Mouse (Mus musculus) intestine, embryonic 14.5 days (tissue): ENCODE measurements around the gene Smim6. TPM values are rescaled to one million over a fixed set of nuclear protein-coding genes. Genes with fewer than 3 reads are reported as not detected.
A peak's percentile ranks its signal among the peaks of the same experiment; 100 is the strongest.

Experiments used
- ATAC-seq: fragments of 200-750 bp; cut with Nextera tagmentation; replicated peaks from 2 replicates; pipeline ENCODE4 v1.8.0; 2017; ENCODE audit warnings: low read depth, moderate number of reproducible peaks, moderate TSS enrichment, moderate library complexity; ENCODE audit not compliant: low FRiP score, low TSS enrichment
- DNase-seq: peaks from one replicate; pipeline ENCODE4 v3.0.0-alpha.2; 2018; ENCODE audit warnings: low spot score
- H3K27ac ChIP-seq: fragments of 300-500 bp; sonication (generic); 2 replicates; pipeline ENCODE4 v1.5.1; 2014; ENCODE audit warnings: low read depth, mild to moderate bottlenecking, control low read depth
- H3K27me3 ChIP-seq: fragments of 300-500 bp; sonication (generic); replicated peaks from 2 replicates; pipeline ENCODE4 v1.6.1; 2014; ENCODE audit warnings: low read length, control low read depth; ENCODE audit not compliant: control insufficient read depth, insufficient read depth
- H3K36me3 ChIP-seq: fragments of 300-500 bp; sonication (generic); 2 replicates; pipeline ENCODE4 v1.6.1; 2014; ENCODE audit warnings: low read length, control low read depth; ENCODE audit not compliant: control insufficient read depth, insufficient read depth
- H3K4me1 ChIP-seq: fragments of 300-500 bp; sonication (generic); replicated peaks from 2 replicates; pipeline ENCODE4 v1.6.1; 2014; ENCODE audit warnings: low read length, control low read depth, mixed read lengths; ENCODE audit not compliant: control insufficient read depth, insufficient read depth
- H3K4me2 ChIP-seq: fragments of 300-500 bp; sonication (generic); 2 replicates; pipeline ENCODE4 v1.6.1; 2014; ENCODE audit warnings: low read length
- H3K4me3 ChIP-seq: fragments of 300-500 bp; sonication (generic); 2 replicates; pipeline ENCODE4 v1.5.1; 2014; ENCODE audit warnings: low read depth, low read length, control low read depth, mixed read lengths
- H3K9ac ChIP-seq: fragments of 300-500 bp; sonication (generic); 2 replicates; pipeline ENCODE4 v1.6.1; 2014; ENCODE audit warnings: mild to moderate bottlenecking, low read length
- H3K9me3 ChIP-seq: fragments of 300-500 bp; sonication (generic); 2 replicates; pipeline ENCODE4 v1.6.1; 2016; ENCODE audit warnings: low read length, control low read depth; ENCODE audit not compliant: control insufficient read depth
- WGBS: fragments of 180-500 bp; shearing (Covaris S2); extraction: QIAGEN DNeasy Blood & Tissue Kit; methylation state at CpG from one replicate; pipeline ENCODE4 v1.1.7; 2014; 5-methylcytosine and 5-hydroxymethylcytosine counted together
- polyA plus RNA-seq: library from polyadenylated mRNA; unstranded; fragments of >200 nt; fragmentation: Nextera tagmentation; extraction: Ambion mirVana; gene quantifications from 2 replicates; pipeline ENCODE4 v1.2.1, GENCODE M21; 2014

Gene Smim6
- 16.9 and 24.5 TPM in 2 replicates for polyA plus RNA-seq

DNA sequence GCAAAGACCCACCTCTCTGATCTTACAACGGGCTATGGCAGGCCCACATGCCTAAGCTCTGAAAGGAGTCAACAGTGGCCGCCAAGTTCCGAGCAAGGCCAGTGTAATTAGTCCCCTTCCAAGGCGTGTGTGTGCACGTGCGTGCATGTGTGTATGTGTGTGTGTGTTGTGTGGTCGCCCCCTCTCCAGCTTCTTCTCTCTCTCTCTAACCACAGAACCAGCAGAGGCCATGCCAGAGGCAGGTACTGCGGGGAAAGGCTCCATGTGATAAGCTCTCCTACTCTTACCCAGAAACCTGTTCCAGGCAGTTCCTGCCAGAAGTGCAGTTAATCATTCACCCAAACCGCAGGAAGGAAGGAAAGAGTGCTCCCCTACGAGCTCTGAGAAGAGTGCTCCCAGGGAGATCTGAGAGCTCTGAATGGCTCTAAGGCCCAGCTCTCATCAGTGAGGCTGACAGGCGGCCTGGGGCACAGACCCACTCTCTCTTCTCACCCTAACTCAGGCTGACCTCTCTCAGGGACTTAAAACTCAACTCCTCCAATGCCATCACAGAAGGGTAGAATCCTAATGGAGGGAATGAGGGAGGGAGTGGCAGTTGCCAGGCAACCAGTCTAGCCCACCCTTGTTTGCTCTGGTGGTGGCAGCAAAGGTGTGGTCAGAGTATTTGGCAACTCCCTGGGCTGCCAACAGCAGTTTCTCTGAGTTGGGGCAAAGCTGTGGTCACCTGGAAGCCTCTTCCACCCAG is at the start of gene Smim6:
Gene Smim6 (plus strand): TSS at position 386 of the 745 bp plus-strand sequence.
- Histone ChIP-seq H3K9me3 (no peaks in the 10 kb centered on the region), H3K27ac (peak within 1 kb of the TSS; percentile 89), H3K4me2 (peak within 1 kb of the TSS; percentile 41), H3K4me1 (no peaks in the 10 kb centered on the region), H3K9ac (no peak within 1 kb of the TSS), H3K36me3 (peaks cover 16% of the 10 kb centered on the region), H3K27me3 (no peaks in the 10 kb centered on the region), H3K4me3 (peak within 1 kb of the TSS; percentile 24)
- DNase-seq = peak; percentile 73
- 53% methylated on average over 11 of the region's 11 CpGs for WGBS
- peak; percentile 88 for ATAC-seq

GRCm38 (mm10) chr11:115863895-115864294 is 47.9 kb upstream of the Smim6 start:
- Histone ChIP-seq H3K36me3 (no peaks in the 10 kb centered on the region), H3K9ac (no peak overlapping the region), H3K27me3 (peaks cover 25% of the 10 kb centered on the region), H3K4me1 (peaks cover 4% of the 10 kb centered on the region), H3K9me3 (no peaks in the 10 kb centered on the region), H3K27ac (no peak overlapping the region), H3K4me3 (no peak overlapping the region), H3K4me2 (no peak overlapping the region)
- no peak for DNase-seq
- ATAC-seq = no peak
- 81% methylated on average over 8 of the region's 8 CpGs for WGBS

- Histone ChIP-seq H3K27me3 (no peaks in the 10 kb centered on the region), H3K4me2 (no peak overlapping the region), H3K4me1 (no peaks in the 10 kb centered on the region), H3K36me3 (no peaks in the 10 kb centered on the region), H3K27ac (no peak overlapping the region), H3K9ac (no peak overlapping the region), H3K9me3 (no peaks in the 10 kb centered on the region), H3K4me3 (no peak overlapping the region)
- DNase-seq = no peak
- peak; percentile 68 for ATAC-seq
- WGBS = 78% methylated on average over 8 of the region's 8 CpGs
These were observed 42.4 kb upstream of the Smim6 start for GRCm38 (mm10) chr11:115869393-115869792.

GRCm38 (mm10) chr11:115872437-115872836 is 39.4 kb upstream of the Smim6 start:
- no peaks in the 10 kb centered on the region for H3K4me1 ChIP-seq
- no peaks in the 10 kb centered on the region for H3K27me3 ChIP-seq
- H3K36me3 ChIP-seq = no peaks in the 10 kb centered on the region
- no peak overlapping the region for H3K9ac ChIP-seq
- H3K4me2 ChIP-seq = no peak overlapping the region
- H3K4me3 ChIP-seq = no peak overlapping the region
- DNase-seq (no peak), ATAC-seq (no peak)
- no peaks in the 10 kb centered on the region for H3K9me3 ChIP-seq
- H3K27ac ChIP-seq = no peak overlapping the region
- WGBS = 48% methylated on average over 4 of the region's 4 CpGs

DNA sequence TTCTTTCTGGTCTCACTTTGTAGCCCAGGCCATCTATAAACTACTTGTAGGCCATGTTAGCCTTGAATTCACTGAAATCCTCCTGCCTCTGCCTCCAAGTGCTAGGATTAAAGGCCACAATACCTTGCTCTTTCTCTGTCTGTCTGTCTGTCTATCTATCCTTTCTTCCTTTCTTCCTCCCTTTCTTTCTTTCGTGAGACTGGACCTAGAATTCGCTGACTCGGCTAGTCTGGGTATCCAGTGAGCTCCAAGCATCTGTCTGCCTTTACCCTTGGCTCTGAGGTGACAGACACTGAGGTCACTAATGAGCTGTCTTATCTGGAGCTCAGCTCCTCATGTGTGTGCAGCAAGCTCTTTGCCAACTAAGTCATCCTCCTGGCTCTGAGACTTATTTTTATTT is 35.9 kb upstream of the Smim6 start:
- H3K27ac ChIP-seq = no peak overlapping the region
- 91% methylated on average over 3 of the region's 3 CpGs for WGBS
- H3K4me3 ChIP-seq = no peak overlapping the region
- H3K4me2 ChIP-seq = no peak overlapping the region
- no peaks in the 10 kb centered on the region for H3K36me3 ChIP-seq
- no peaks in the 10 kb centered on the region for H3K27me3 ChIP-seq
- no peak for ATAC-seq
- H3K9ac ChIP-seq = no peak overlapping the region
- DNase-seq = no peak
- H3K9me3 ChIP-seq = no peaks in the 10 kb centered on the region
- no peaks in the 10 kb centered on the region for H3K4me1 ChIP-seq

GRCm38 (mm10) chr11:115876438-115876837 is 35.4 kb upstream of the Smim6 start:
- no peaks in the 10 kb centered on the region for H3K27me3 ChIP-seq
- peak overlapping the region; percentile 71; the same call in 1 of the 2 replicates for H3K27ac ChIP-seq
- DNase-seq (no peak), ATAC-seq (no peak)
- no peaks in the 10 kb centered on the region for H3K9me3 ChIP-seq
- WGBS = 79% methylated on average over 5 of the region's 5 CpGs
- H3K4me3 ChIP-seq = no peak overlapping the region
- no peak overlapping the region for H3K4me2 ChIP-seq
- H3K4me1 ChIP-seq = no peaks in the 10 kb centered on the region
- H3K36me3 ChIP-seq = no peaks in the 10 kb centered on the region
- H3K9ac ChIP-seq = no peak overlapping the region

DNA sequence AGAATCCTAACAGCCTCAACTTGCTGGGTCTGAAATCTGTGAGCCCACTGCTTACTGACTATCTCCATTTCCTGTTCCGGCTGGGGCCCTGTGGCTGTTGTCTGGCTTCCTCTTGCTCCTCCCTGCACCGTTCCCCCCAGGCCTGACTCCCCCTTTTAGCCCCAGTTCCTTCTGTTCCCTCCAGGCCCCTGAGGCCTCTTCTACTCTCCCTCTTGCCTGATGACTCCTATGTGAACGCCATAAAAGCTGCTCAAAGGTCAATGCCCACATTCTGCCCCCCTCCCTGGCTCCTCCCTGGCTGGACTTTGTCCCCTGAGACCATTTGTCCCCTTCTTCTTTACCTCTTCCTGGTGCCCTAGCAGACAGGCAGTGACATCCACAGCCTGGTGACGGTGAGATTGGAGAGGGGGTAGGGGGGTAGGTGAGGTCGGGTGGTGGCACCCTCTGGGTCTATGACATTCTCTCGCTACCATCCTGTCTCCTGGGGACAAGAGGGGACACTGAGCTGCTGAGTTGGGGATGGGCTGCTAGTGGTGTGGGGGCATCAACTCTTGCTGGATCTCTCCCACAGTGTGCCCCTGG is 34.6 kb upstream of the Smim6 start:
- Histone ChIP-seq H3K4me3 (peak overlapping the region; percentile 19), H3K4me1 (no peaks in the 10 kb centered on the region), H3K27ac (peak overlapping the region; percentile 71), H3K27me3 (no peaks in the 10 kb centered on the region), H3K4me2 (peak overlapping the region; percentile 35), H3K36me3 (no peaks in the 10 kb centered on the region), H3K9ac (no peak overlapping the region), H3K9me3 (no peaks in the 10 kb centered on the region)
- DNase-seq (peak; percentile 74), ATAC-seq (peak; percentile 84)
- WGBS = 44% methylated on average over 6 of the region's 6 CpGs

- peak overlapping the region; percentile 19 for H3K4me3 ChIP-seq
These were observed 33.7 kb upstream of the Smim6 start for GRCm38 (mm10) chr11:115878071-115878470.

DNA sequence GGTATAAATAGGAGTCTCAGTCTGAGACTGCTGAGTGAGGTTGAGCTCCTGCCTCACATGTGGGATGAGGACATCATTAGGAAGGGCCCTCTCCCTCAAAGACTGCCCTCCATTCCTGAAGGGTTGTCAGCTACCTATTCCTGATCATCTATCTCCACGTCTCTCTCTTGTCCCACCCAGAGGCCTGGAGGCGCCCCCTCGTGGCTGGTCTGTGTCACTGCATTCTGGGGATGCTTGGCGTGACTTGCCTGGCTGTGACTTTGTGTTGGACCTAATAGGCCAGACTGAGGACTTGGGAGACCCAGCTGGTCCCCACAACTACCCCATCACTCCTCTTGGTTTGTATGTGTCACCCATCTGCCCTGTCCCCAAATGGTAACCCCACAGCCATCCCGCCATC is 30.8 kb upstream of the Smim6 start:
- WGBS = 25% methylated on average over 5 of the region's 5 CpGs
- no peak overlapping the region for H3K4me2 ChIP-seq

More at GRCm38 (mm10) chr11:115878071-115878470, 33.7 kb upstream of the Smim6 start:
- Histone ChIP-seq H3K27me3 (no peaks in the 10 kb centered on the region), H3K9ac (no peak overlapping the region), H3K9me3 (no peaks in the 10 kb centered on the region), H3K4me2 (peak overlapping the region; percentile 35), H3K4me1 (no peaks in the 10 kb centered on the region), H3K27ac (no peak overlapping the region), H3K36me3 (no peaks in the 10 kb centered on the region)
- ATAC-seq (no peak), DNase-seq (no peak)
- WGBS = 70% methylated on average over 8 of the region's 8 CpGs

More for the DNA sequence above, 30.8 kb upstream of the Smim6 start:
- no peak overlapping the region for H3K27ac ChIP-seq
- H3K9ac ChIP-seq = no peak overlapping the region
- peak; percentile 67 for DNase-seq
- no peak for ATAC-seq
- no peaks in the 10 kb centered on the region for H3K36me3 ChIP-seq
- no peaks in the 10 kb centered on the region for H3K27me3 ChIP-seq
- no peak overlapping the region for H3K4me3 ChIP-seq
- no peaks in the 10 kb centered on the region for H3K4me1 ChIP-seq
- H3K9me3 ChIP-seq = no peaks in the 10 kb centered on the region
